Mouse (Mus musculus) 416B (cell line): ENCODE measurements around the gene Hnrnpa3.
A peak's percentile ranks its signal among the peaks of the same experiment; 100 is the strongest.

Experiments
- DNase-seq: peaks from one replicate; pipeline ENCODE4 v3.0.0; 2011; ENCODE audit warnings: low read depth

Gene Hnrnpa3

GRCm38 (mm10) chr2:75703375-75704181 lies 44.5 kb downstream of the Hnrnpa3 start:
- peak; percentile 96 for DNase-seq

DNA sequence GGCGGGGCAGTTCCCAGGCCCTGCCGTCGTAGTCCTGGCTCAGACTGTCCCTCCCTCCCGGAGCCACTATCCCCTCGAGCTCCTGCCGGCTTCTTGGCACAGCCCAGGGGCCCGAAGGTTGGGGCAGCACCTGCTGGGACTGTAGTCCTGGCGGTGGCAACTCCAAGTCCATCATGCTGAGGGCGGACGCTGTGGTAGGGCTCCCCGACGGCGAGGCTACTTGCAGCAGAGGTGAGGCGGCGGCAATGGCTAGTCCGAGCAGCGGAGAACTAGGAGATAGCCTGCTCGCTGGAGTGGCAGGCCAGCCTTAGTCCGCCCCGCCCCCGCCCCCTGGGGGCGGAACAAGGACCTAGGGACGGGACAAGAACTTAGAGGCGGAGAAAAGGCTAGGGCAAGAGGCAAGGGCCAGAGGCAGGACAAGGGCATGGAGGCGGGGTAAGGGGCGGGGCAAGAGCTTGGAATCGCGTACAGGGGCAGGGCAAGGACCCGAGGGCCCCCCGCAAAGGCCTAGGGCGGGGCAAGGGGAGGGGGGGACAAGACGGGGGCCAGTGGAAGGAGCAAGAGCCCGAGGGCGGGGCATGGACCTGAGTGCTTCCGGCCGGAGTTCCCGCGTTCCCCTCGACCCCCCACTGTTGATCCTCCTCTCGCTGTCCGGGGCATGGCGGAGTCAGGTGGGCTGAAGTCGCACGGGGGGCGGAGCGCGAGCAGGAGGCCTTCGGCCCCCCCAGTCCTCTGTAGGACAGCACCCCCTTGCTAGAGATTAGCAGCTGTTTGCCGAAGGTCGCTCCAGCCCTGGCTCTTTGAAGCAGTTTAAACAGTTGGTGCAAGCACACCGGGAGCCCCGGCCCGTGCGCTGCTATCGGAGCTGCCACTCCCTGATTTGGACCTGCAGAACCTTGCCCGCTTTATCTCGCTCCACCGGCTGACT lies 45.4 kb downstream of the Hnrnpa3 start, which contains the start of gene Nfe2l2:
Gene Nfe2l2, minus strand, starts transcription at position 408 of the 928 bp plus-strand sequence.
- peak; percentile 100 for DNase-seq

DNA sequence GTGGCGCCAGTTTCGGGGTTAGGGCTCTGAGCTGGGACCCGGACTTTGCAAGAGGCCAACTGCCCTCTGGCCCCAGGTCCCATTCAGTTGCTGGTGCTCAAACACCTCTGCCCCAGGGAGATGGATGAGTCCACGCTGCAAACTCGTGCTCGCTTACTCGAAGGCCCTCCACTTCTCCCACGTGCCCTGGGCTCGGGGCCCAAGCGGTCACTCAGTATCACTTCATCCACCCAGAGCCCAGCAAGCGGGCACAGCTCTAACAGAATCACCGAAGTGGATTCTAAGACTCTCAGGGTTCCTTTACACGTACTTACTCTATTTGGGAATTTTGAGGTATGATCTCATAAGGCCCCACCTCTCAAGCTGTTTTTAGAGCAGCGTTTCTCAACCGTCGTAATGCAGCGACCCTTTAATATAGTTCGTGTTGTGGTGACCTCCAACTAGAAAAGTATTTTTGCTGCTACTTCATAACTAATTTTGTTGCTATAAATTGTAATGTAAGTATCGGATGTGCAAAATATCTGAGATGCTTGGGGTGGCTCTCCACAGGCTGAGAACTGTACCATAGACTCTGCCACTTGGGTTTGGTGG lies 46.2 kb downstream of the Hnrnpa3 start:
- DNase-seq: peak; percentile 84

- DNase-seq: no peak
These were observed 47.4 kb downstream of the Hnrnpa3 start for GRCm38 (mm10) chr2:75706435-75706834.

DNA sequence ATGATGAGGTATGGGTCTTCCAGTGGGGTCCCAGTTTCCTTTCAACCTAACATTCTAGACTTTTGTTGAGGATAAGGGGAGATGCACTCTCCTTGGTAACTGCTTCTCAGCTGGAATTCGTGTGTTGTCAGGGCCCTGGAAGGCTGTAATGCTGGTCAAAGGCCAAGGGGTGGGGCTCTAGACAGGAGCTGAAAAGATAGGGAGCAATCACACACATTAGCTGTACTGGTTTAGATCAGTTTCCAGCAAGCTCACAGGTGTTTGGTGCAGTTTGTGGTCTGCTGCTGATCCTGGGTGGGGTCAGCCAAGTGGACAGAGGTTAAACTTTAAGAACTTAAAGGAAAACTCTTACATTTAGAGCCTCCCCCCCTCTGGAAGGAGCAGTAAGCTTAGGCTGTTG lies 48.4 kb downstream of the Hnrnpa3 start:
- no peak for DNase-seq

DNA sequence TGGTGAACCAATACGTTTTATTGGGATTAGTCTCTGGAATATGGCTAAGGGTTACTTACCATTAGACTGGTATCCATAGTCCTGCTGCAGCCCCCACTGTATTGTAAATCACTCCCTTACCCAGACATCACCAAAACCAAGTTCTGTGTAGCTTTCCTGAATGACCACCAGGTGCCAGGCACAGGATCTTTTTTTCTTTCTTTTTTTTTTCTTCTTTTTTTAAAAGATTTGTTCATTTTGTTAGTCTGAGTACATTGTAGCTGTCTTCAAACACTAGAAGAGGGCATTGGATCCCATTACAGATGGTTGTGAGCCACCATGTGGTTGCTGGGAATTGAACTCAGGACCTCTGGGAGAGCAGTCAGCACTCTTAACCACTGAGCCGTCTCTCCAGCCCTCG lies 54.0 kb downstream of the Hnrnpa3 start:
- DNase-seq: no peak

DNA sequence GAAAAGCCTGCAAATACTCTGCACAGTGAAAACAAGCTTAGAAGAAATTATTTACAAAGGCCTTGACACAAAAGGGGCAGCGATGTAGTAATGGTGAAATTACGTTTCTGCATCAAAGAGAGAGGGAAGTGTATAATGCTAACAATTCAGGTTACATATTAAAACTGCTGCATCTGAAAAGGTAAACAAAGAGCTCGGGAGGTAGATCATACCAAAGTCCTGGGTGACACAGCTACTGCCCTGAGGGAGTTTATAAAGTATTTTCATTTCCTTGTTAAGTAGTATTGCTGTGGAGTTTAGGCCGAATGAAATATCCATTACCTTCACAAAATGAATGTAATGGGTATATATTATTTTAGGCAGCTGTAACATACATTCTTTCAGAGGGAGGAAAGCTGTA lies 55.7 kb downstream of the Hnrnpa3 start:
- DNase-seq: no peak

- peak; percentile 34 for DNase-seq
These were observed 57.3 kb downstream of the Hnrnpa3 start for GRCm38 (mm10) chr2:75716046-75717016.
